Mouse (Mus musculus): ENCODE measurements at regions not wholly inside any gene's neighbourhood (a gene's known extent, or its start where the extent isn't known, plus 50 kb on each side); places are given as distances from the start of the nearest gene placed in this dataset.

DNA sequence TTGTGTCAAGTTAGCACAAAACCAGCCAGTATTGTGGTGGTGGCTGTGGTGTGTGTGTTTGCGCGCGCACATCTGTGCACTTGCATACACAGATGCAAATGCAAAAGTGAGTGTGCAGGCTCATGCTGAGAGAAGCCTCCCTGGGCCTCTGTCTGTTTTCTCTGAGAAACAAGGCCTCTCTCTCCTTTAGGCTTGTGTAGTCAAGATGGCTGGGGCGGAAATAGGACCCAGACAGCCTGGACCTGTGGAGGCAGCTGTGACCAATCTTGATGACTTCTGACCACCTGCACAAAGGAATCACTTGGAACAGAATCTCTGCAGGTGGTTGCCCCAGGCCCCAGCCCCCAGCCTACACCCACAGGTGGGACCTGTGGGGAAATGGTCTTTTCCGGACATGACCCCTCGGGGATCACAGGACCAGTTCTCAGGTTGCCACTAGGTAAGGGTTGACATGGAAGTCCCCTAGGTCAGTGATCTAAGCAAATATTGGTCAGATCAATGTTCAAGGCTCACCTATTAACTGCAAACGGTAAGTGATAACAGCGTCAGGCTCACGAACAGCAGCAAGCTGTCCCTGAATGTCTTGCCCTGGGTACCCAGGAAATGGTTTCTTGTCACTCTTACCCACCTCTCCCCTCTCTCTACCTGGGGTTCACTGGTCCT is 93.8 kb upstream of the Mgme1 start:
- 96% methylated on average over 9 of the region's 9 CpGs for WGBS
- no peak overlapping the region for H3K4me3 ChIP-seq
- 0 out of 2 replicates have a peak overlapping the region, but pooled peaks have one; percentile 13 for H3K27ac ChIP-seq (replicated peaks)
- H3K36me3 ChIP-seq, result no peaks in the 10 kb centered on the region
- H3K9me3 ChIP-seq (replicated peaks), result no peaks in the 10 kb centered on the region
- DNase-seq (ENCODE audit: low spot score), result no peak
- H3K4me1 ChIP-seq, result peaks cover 11% of the 10 kb centered on the region
- no peaks in the 10 kb centered on the region for H3K27me3 ChIP-seq (ENCODE audit: low read depth, poor library complexity, severe bottlenecking)

- no peak for DNase-seq (ENCODE audit: low spot score)
- 56% methylated on average over 6 of the region's 6 CpGs for WGBS
- Histone ChIP-seq H3K27ac (replicated peaks) (0 out of 2 replicates have a peak overlapping the region, but pooled peaks have one; percentile 13), H3K9me3 (replicated peaks) (no peaks in the 10 kb centered on the region), H3K27me3 (ENCODE audit: low read depth, poor library complexity, severe bottlenecking) (no peaks in the 10 kb centered on the region), H3K4me1 (peaks cover 5% of the 10 kb centered on the region), H3K4me3 (no peak overlapping the region), H3K36me3 (no peaks in the 10 kb centered on the region)
These were observed 93.2 kb upstream of the Mgme1 start for GRCm38 (mm10) chr2:144177268-144177667.

DNA sequence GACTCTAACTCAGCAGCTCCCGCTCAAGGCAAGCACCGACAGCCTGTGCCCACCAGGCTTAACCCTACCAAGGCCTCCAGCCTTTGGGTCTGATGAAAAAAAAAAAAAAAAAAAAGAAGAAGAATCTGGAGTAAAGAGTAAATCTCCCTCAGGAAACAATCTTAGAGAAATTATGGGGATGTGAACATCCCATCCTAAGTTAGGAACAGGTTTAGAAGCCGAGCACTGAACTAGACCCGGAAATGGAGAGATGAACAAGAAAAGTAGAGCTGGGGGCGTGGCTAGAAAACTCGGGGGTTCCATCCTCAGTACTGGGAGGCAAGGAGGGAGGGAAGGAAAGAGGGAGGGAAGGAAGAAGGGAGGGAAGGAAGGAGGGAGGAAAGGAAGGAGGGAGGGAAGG is 92.5 kb upstream of the Mgme1 start:
- H3K4me3 ChIP-seq, result no peak overlapping the region
- H3K27ac ChIP-seq (replicated peaks), result no peak overlapping the region
- DNase-seq (ENCODE audit: low spot score), result no peak
- 74% methylated on average over 6 of the region's 6 CpGs for WGBS
- H3K27me3 ChIP-seq (ENCODE audit: low read depth, poor library complexity, severe bottlenecking), result no peaks in the 10 kb centered on the region
- H3K9me3 ChIP-seq (replicated peaks), result no peaks in the 10 kb centered on the region
- H3K36me3 ChIP-seq, result no peaks in the 10 kb centered on the region
- peaks cover 6% of the 10 kb centered on the region; the same call in 1 of the 2 replicates for H3K4me1 ChIP-seq

DNA sequence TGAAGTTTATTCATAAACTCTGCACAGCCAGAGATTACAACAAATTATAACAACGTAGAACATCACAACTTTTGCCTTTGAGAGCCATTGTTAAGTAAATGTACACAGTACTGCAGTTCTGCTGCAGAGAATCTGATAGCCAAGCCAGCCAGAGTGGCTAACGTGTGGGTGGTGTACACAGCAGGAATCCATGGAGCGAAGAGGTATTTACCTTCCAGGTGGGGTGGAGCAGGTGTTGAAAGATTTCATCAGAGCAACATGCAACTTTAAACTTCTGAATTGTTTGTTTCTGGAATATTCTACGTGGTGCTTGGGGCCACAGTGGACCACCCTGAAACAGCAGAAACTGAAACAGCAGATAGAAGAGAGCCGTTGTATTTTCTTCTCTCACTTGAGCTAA is 88.4 kb upstream of the Mgme1 start:
- H3K4me1 ChIP-seq, result peaks cover 6% of the 10 kb centered on the region; the same call in 1 of the 2 replicates
- H3K4me3 ChIP-seq, result no peak overlapping the region
- DNase-seq (ENCODE audit: low spot score), result no peak
- H3K36me3 ChIP-seq, result no peaks in the 10 kb centered on the region
- H3K27ac ChIP-seq (replicated peaks), result no peak overlapping the region
- no peaks in the 10 kb centered on the region for H3K27me3 ChIP-seq (ENCODE audit: low read depth, poor library complexity, severe bottlenecking)
- no peaks in the 10 kb centered on the region for H3K9me3 ChIP-seq (replicated peaks)
- WGBS, result 86% methylated on average over 5 of the region's 5 CpGs

DNA sequence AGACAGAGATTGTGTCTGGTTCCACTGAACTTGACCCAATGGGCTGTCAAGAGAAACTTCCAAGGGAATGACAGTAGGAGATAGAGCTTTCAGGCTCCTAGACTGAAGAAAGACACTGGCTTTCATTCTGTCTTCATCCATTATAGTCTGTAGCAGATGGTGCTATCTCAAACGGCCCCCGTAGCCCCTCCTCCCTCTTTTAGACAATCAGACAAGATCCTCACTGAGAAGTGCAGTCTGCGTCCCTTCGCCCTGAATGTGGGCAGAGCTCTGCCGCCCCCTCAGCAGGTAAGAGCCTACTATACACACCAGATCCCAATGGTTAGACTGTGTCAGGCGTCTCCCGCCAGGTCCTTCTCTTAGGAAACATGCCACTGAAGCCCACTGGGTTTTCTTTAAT is 87.9 kb upstream of the Mgme1 start:
- H3K27me3 ChIP-seq (ENCODE audit: low read depth, poor library complexity, severe bottlenecking), result no peaks in the 10 kb centered on the region
- no peaks in the 10 kb centered on the region for H3K36me3 ChIP-seq
- WGBS, result 75% methylated on average over 7 of the region's 7 CpGs
- no peak overlapping the region; the same call in 1 of the 2 replicates for H3K27ac ChIP-seq (replicated peaks)
- DNase-seq (ENCODE audit: low spot score), result no peak
- H3K4me3 ChIP-seq, result no peak overlapping the region
- H3K9me3 ChIP-seq (replicated peaks), result no peaks in the 10 kb centered on the region
- peaks cover 6% of the 10 kb centered on the region; the same call in 1 of the 2 replicates for H3K4me1 ChIP-seq

- Histone ChIP-seq H3K27me3 (ENCODE audit: low read depth, poor library complexity, severe bottlenecking) (no peaks in the 10 kb centered on the region), H3K4me1 (peaks cover 8% of the 10 kb centered on the region), H3K27ac (replicated peaks) (no peak overlapping the region), H3K36me3 (no peaks in the 10 kb centered on the region), H3K4me3 (no peak overlapping the region), H3K9me3 (replicated peaks) (no peaks in the 10 kb centered on the region)
- DNase-seq (ENCODE audit: low spot score), result no peak
- WGBS, result 88% methylated on average over 5 of the region's 5 CpGs
These were observed 87.0 kb upstream of the Mgme1 start for GRCm38 (mm10) chr2:144183371-144183944.

DNA sequence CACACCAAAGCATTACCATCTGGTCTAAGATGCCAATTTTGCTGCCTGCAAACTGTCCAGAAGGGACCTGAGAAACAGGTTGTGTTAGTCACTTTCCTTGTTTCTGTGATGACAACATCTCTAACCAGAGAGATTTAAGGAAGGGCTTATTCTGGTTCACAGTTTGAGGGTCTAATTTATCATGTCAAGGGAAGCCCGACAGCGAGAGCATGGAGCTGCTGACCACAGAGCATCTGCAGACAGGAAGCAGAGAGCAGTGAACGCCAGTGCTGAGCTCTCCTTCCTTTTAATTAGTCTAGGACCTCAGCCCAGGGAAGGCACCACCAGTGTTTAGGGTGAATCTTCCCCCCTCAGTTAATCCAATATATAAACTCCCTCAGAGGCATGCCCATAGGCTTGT is 85.3 kb upstream of the Mgme1 start:
- 87% methylated on average over 3 of the region's 3 CpGs for WGBS
- H3K4me1 ChIP-seq, result peaks cover 24% of the 10 kb centered on the region
- no peak for DNase-seq (ENCODE audit: low spot score)

GRCm38 (mm10) chr2:144186426-144186825 is 84.0 kb upstream of the Mgme1 start:
- 92% methylated on average over 3 of the region's 3 CpGs for WGBS
- no peak overlapping the region for H3K4me3 ChIP-seq
- H3K9me3 ChIP-seq (replicated peaks), result no peaks in the 10 kb centered on the region
- no peak overlapping the region for H3K27ac ChIP-seq (replicated peaks)
- H3K27me3 ChIP-seq (ENCODE audit: low read depth, poor library complexity, severe bottlenecking), result no peaks in the 10 kb centered on the region
- DNase-seq (ENCODE audit: low spot score), result no peak
- peaks cover 25% of the 10 kb centered on the region for H3K4me1 ChIP-seq
- no peaks in the 10 kb centered on the region for H3K36me3 ChIP-seq

More for the DNA sequence above, 85.3 kb upstream of the Mgme1 start:
- Histone ChIP-seq H3K36me3 (no peaks in the 10 kb centered on the region), H3K4me3 (no peak overlapping the region), H3K27ac (replicated peaks) (no peak overlapping the region), H3K9me3 (replicated peaks) (no peaks in the 10 kb centered on the region), H3K27me3 (ENCODE audit: low read depth, poor library complexity, severe bottlenecking) (no peaks in the 10 kb centered on the region)

DNA sequence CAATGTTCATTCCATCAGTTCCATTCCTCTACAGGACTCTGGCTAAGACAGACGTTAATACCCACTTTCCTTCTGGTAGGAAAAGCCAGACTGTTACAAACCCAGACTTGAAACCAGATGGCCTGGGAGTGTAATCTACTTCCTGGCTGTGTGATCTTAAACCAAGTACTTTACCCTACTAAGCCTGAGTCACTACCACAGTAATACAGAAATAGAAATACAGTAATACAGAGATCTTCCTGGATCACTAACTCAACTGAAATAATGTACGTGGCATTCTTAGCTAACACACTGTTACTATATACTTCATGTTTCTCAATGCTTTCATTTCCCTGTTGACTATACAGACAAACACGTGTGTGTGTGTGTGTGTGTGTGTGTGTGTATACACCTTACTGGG is 82.4 kb upstream of the Mgme1 start:
- H3K27ac ChIP-seq (replicated peaks), result no peak overlapping the region
- WGBS, result 77% methylated on average over 3 of the region's 3 CpGs
- H3K36me3 ChIP-seq, result no peaks in the 10 kb centered on the region
- H3K9me3 ChIP-seq (replicated peaks), result no peaks in the 10 kb centered on the region
- H3K4me1 ChIP-seq, result peaks cover 19% of the 10 kb centered on the region
- no peak overlapping the region for H3K4me3 ChIP-seq
- H3K27me3 ChIP-seq (ENCODE audit: low read depth, poor library complexity, severe bottlenecking), result no peaks in the 10 kb centered on the region
- no peak for DNase-seq (ENCODE audit: low spot score)

DNA sequence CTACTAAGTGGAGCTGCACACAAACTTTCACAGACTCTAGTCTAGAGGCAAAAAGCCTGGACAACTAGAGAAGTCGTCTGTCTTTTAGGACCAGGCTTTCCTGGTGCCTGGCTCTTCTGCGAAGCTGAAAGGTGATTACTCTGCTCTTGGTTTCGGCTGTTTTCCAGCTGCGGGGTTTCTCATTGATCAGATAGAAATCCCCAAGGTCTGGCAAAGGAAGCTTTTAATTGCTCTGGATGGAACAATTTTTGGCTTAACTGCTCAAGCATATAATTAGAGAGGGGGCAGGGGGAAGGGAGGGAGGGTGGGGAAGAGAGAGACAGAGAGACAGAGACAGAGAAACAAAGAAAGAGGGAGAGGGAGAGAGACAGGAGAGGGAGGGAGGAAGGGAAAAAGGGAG is 82.0 kb upstream of the Mgme1 start:
- Histone ChIP-seq H3K27ac (replicated peaks) (no peak overlapping the region), H3K9me3 (replicated peaks) (no peaks in the 10 kb centered on the region), H3K4me3 (no peak overlapping the region), H3K4me1 (peaks cover 19% of the 10 kb centered on the region), H3K27me3 (ENCODE audit: low read depth, poor library complexity, severe bottlenecking) (no peaks in the 10 kb centered on the region), H3K36me3 (no peaks in the 10 kb centered on the region)
- DNase-seq (ENCODE audit: low spot score), result no peak
- 29% methylated on average over 4 of the region's 4 CpGs for WGBS

GRCm38 (mm10) chr2:144189756-144190155 is 80.7 kb upstream of the Mgme1 start:
- WGBS, result 81% methylated on average over 7 of the region's 7 CpGs
- DNase-seq (ENCODE audit: low spot score), result no peak
- Histone ChIP-seq H3K27me3 (ENCODE audit: low read depth, poor library complexity, severe bottlenecking) (no peaks in the 10 kb centered on the region), H3K4me1 (peaks cover 19% of the 10 kb centered on the region), H3K27ac (replicated peaks) (no peak overlapping the region), H3K9me3 (replicated peaks) (no peaks in the 10 kb centered on the region), H3K36me3 (no peaks in the 10 kb centered on the region), H3K4me3 (no peak overlapping the region)

- Histone ChIP-seq H3K27ac (replicated peaks) (no peak overlapping the region), H3K27me3 (ENCODE audit: low read depth, poor library complexity, severe bottlenecking) (no peaks in the 10 kb centered on the region; the same call in 1 of the 2 replicates), H3K9me3 (replicated peaks) (no peaks in the 10 kb centered on the region), H3K4me1 (peaks cover 22% of the 10 kb centered on the region), H3K36me3 (no peaks in the 10 kb centered on the region), H3K4me3 (no peak overlapping the region)
- WGBS, result 89% methylated on average over 9 of the region's 9 CpGs
- DNase-seq (ENCODE audit: low spot score), result no peak
These were observed 79.4 kb upstream of the Mgme1 start for GRCm38 (mm10) chr2:144191018-144191417.

DNA sequence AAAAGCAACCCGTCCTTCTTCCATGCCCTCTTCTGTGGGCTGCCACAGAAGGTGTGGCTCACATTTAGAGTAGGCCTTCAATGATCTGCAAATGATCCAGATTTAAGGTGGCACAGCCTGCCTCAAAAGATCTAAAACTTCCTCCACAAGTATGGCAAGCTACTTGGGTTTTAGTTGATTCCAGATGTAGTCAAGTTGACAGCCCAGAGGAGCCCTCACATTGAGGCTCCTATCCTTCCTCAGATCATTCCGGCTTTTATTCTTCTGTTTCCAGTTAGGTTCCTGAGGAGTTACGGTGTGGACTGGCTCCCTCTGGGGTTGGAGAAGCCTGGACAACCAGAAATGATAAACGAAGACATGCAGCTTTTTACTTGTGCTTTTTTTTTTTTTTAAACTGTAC is 78.8 kb upstream of the Mgme1 start:
- DNase-seq (ENCODE audit: low spot score), result no peak
- no peaks in the 10 kb centered on the region; the same call in 1 of the 2 replicates for H3K27me3 ChIP-seq (ENCODE audit: low read depth, poor library complexity, severe bottlenecking)
- H3K4me3 ChIP-seq, result no peak overlapping the region
- 83% methylated on average over 4 of the region's 4 CpGs for WGBS
- peaks cover 22% of the 10 kb centered on the region for H3K4me1 ChIP-seq
- no peaks in the 10 kb centered on the region for H3K36me3 ChIP-seq
- H3K9me3 ChIP-seq (replicated peaks), result no peaks in the 10 kb centered on the region
- H3K27ac ChIP-seq (replicated peaks), result no peak overlapping the region

Data from midbrain, embryonic 10.5 days (tissue).